Mouse (Mus musculus): Measurements from ENCODE around the gene Cdc20b. TPM values are rescaled to one million over a fixed set of nuclear protein-coding genes. Genes with fewer than 3 reads are reported as not detected.

Cdc20b gene
- 0.04 TPM for polyA plus RNA-seq (2012; fragmentation: generic; extraction: Trizol)
- long read RNA-seq, experiment 1, result 0 reads
- long read RNA-seq, experiment 2, result 0 reads

GRCm38 (mm10) chr13:113034950-113035421, at the start of gene Cdc20b:
TSS of gene Cdc20b (plus strand) at chr13:113035111.
- no peaks in the 10 kb centered on the region for H3K27me3 ChIP-seq (ENCODE audit: control insufficient read depth, insufficient read depth, insufficient read length)
- H3ac ChIP-seq (ENCODE audit: control insufficient read depth, insufficient read length, low read depth), result peak within 1 kb of the TSS; percentile 39
- no peak for TF ChIP-seq MYOD1 (IDR thresholded peaks at IDR 0.05; ENCODE audit: control insufficient read depth, insufficient read length, low read depth)
- TF ChIP-seq CEBPB (IDR thresholded peaks at IDR 0.05; ENCODE audit: low read depth), result no peak
- TF ChIP-seq MYOG (IDR thresholded peaks at IDR 0.05; ENCODE audit: control insufficient read depth, extremely low read depth, insufficient read length), result no peak
- TF ChIP-seq USF1 (IDR thresholded peaks at IDR 0.05; ENCODE audit: low read depth), result no peak
- TF ChIP-seq CTCF (IDR thresholded peaks at IDR 0.05; ENCODE audit: control insufficient read depth, insufficient read depth, insufficient read length), result no peak
- TF ChIP-seq FOSL1 (IDR thresholded peaks at IDR 0.05; ENCODE audit: insufficient read depth, low read length, poor library complexity, severe bottlenecking), result no peak
- no peak for TF ChIP-seq MAX (IDR thresholded peaks at IDR 0.05)
- no peaks in the 10 kb centered on the region for H3K79me3 ChIP-seq (ENCODE audit: low read depth)
- H3K36me3 ChIP-seq (ENCODE audit: control insufficient read depth, insufficient read depth), result no peaks in the 10 kb centered on the region
- H3K4me3 ChIP-seq (ENCODE audit: insufficient read depth, poor library complexity, severe bottlenecking), result peak within 1 kb of the TSS; percentile 29
- no peaks in the 10 kb centered on the region for H3K79me2 ChIP-seq (ENCODE audit: control insufficient read depth, insufficient read depth)

GRCm38 (mm10) chr13:112985605-112986450, 49.1 kb upstream of the Cdc20b start:
- Histone ChIP-seq H3K36me3 (ENCODE audit: control insufficient read depth, insufficient read depth) (no peaks in the 10 kb centered on the region), H3ac (ENCODE audit: control insufficient read depth, insufficient read length, low read depth) (no peak overlapping the region), H3K79me3 (ENCODE audit: low read depth) (no peaks in the 10 kb centered on the region), H3K79me2 (ENCODE audit: control insufficient read depth, insufficient read depth) (no peaks in the 10 kb centered on the region), H3K4me3 (ENCODE audit: insufficient read depth, poor library complexity, severe bottlenecking) (no peak overlapping the region), H3K27me3 (ENCODE audit: control insufficient read depth, insufficient read depth, insufficient read length) (no peaks in the 10 kb centered on the region)
- TF ChIP-seq MAX (IDR thresholded peaks at IDR 0.05) (no peak), CTCF (IDR thresholded peaks at IDR 0.05; ENCODE audit: control insufficient read depth, insufficient read depth, insufficient read length) (no peak), CEBPB (IDR thresholded peaks at IDR 0.05; ENCODE audit: low read depth) (no peak), USF1 (IDR thresholded peaks at IDR 0.05; ENCODE audit: low read depth) (no peak), MYOG (IDR thresholded peaks at IDR 0.05; ENCODE audit: control insufficient read depth, extremely low read depth, insufficient read length) (no peak), FOSL1 (IDR thresholded peaks at IDR 0.05; ENCODE audit: insufficient read depth, low read length, poor library complexity, severe bottlenecking) (no peak), MYOD1 (IDR thresholded peaks at IDR 0.05; ENCODE audit: control insufficient read depth, insufficient read length, low read depth) (no peak)

GRCm38 (mm10) chr13:112986451-112986950, 48.4 kb upstream of the Cdc20b start:
- Histone ChIP-seq H3K79me3 (ENCODE audit: low read depth) (no peaks in the 10 kb centered on the region), H3K27me3 (ENCODE audit: control insufficient read depth, insufficient read depth, insufficient read length) (no peaks in the 10 kb centered on the region), H3K79me2 (ENCODE audit: control insufficient read depth, insufficient read depth) (no peaks in the 10 kb centered on the region), H3K4me3 (ENCODE audit: insufficient read depth, poor library complexity, severe bottlenecking) (no peak overlapping the region), H3ac (ENCODE audit: control insufficient read depth, insufficient read length, low read depth) (no peak overlapping the region), H3K36me3 (ENCODE audit: control insufficient read depth, insufficient read depth) (no peaks in the 10 kb centered on the region)
- TF ChIP-seq FOSL1 (IDR thresholded peaks at IDR 0.05; ENCODE audit: insufficient read depth, low read length, poor library complexity, severe bottlenecking) (no peak), MAX (IDR thresholded peaks at IDR 0.05) (no peak), USF1 (IDR thresholded peaks at IDR 0.05; ENCODE audit: low read depth) (no peak), MYOG (IDR thresholded peaks at IDR 0.05; ENCODE audit: control insufficient read depth, extremely low read depth, insufficient read length) (no peak), MYOD1 (IDR thresholded peaks at IDR 0.05; ENCODE audit: control insufficient read depth, insufficient read length, low read depth) (no peak), CEBPB (IDR thresholded peaks at IDR 0.05; ENCODE audit: low read depth) (no peak), CTCF (IDR thresholded peaks at IDR 0.05; ENCODE audit: control insufficient read depth, insufficient read depth, insufficient read length) (no peak)

- H3K4me3 ChIP-seq (ENCODE audit: insufficient read depth, poor library complexity, severe bottlenecking), result peak within 1 kb of the TSS; percentile 30
- no peaks in the 10 kb centered on the region for H3K79me3 ChIP-seq (ENCODE audit: low read depth)
- H3K27me3 ChIP-seq (ENCODE audit: control insufficient read depth, insufficient read depth, insufficient read length), result no peaks in the 10 kb centered on the region
- H3K79me2 ChIP-seq (ENCODE audit: control insufficient read depth, insufficient read depth), result no peaks in the 10 kb centered on the region
- no peak for TF ChIP-seq FOSL1 (IDR thresholded peaks at IDR 0.05; ENCODE audit: insufficient read depth, low read length, poor library complexity, severe bottlenecking)
- no peak for TF ChIP-seq USF1 (IDR thresholded peaks at IDR 0.05; ENCODE audit: low read depth)
- no peak for TF ChIP-seq MAX (IDR thresholded peaks at IDR 0.05)
- TF ChIP-seq CTCF (IDR thresholded peaks at IDR 0.05; ENCODE audit: control insufficient read depth, insufficient read depth, insufficient read length), result no peak
- TF ChIP-seq MYOD1 (IDR thresholded peaks at IDR 0.05; ENCODE audit: control insufficient read depth, insufficient read length, low read depth), result no peak
- TF ChIP-seq MYOG (IDR thresholded peaks at IDR 0.05; ENCODE audit: control insufficient read depth, extremely low read depth, insufficient read length), result no peak
- TF ChIP-seq CEBPB (IDR thresholded peaks at IDR 0.05; ENCODE audit: low read depth), result no peak
- H3K36me3 ChIP-seq (ENCODE audit: control insufficient read depth, insufficient read depth), result no peaks in the 10 kb centered on the region
- peak within 1 kb of the TSS; percentile 63 for H3ac ChIP-seq (ENCODE audit: control insufficient read depth, insufficient read length, low read depth)
These were observed 47.4 kb upstream of the Cdc20b start, which contains the start of gene Ccno for GRCm38 (mm10) chr13:112987532-112987943. TSS of gene Ccno (plus strand) at chr13:112987802.

- TF ChIP-seq USF1 (IDR thresholded peaks at IDR 0.05; ENCODE audit: low read depth) (no peak), MYOD1 (IDR thresholded peaks at IDR 0.05; ENCODE audit: control insufficient read depth, insufficient read length, low read depth) (no peak), MAX (IDR thresholded peaks at IDR 0.05) (no peak), FOSL1 (IDR thresholded peaks at IDR 0.05; ENCODE audit: insufficient read depth, low read length, poor library complexity, severe bottlenecking) (no peak), MYOG (IDR thresholded peaks at IDR 0.05; ENCODE audit: control insufficient read depth, extremely low read depth, insufficient read length) (no peak), CTCF (IDR thresholded peaks at IDR 0.05; ENCODE audit: control insufficient read depth, insufficient read depth, insufficient read length) (no peak), CEBPB (IDR thresholded peaks at IDR 0.05; ENCODE audit: low read depth) (no peak)
- Histone ChIP-seq H3K4me3 (ENCODE audit: insufficient read depth, poor library complexity, severe bottlenecking) (peak overlapping the region; percentile 30), H3K27me3 (ENCODE audit: control insufficient read depth, insufficient read depth, insufficient read length) (no peaks in the 10 kb centered on the region), H3K79me2 (ENCODE audit: control insufficient read depth, insufficient read depth) (no peaks in the 10 kb centered on the region), H3K79me3 (ENCODE audit: low read depth) (no peaks in the 10 kb centered on the region), H3ac (ENCODE audit: control insufficient read depth, insufficient read length, low read depth) (peak overlapping the region; percentile 63), H3K36me3 (ENCODE audit: control insufficient read depth, insufficient read depth) (no peaks in the 10 kb centered on the region)
These were observed 46.9 kb upstream of the Cdc20b start for GRCm38 (mm10) chr13:112987991-112988390.

All from C2C12 (cell line).